Mouse (Mus musculus) olfactory bulb, adult 2 months (tissue): ENCODE data around the gene Slc24a1.

Experiments
- CTCF ChIP-seq: fragments of 200-500 bp; IDR thresholded peaks from 2 replicates; pipeline ENCODE4 v1.5.1; 2012; ENCODE audit warnings: low read depth, mild to moderate bottlenecking, low read length, moderate library complexity; ENCODE audit not compliant: insufficient read depth
- POLR2A ChIP-seq: fragments of 200-500 bp; IDR thresholded peaks from 2 replicates; pipeline ENCODE4 v1.6.1; 2012; ENCODE audit warnings: mild to moderate bottlenecking, low read depth, low read length, moderate library complexity; ENCODE audit not compliant: insufficient read depth

DNA sequence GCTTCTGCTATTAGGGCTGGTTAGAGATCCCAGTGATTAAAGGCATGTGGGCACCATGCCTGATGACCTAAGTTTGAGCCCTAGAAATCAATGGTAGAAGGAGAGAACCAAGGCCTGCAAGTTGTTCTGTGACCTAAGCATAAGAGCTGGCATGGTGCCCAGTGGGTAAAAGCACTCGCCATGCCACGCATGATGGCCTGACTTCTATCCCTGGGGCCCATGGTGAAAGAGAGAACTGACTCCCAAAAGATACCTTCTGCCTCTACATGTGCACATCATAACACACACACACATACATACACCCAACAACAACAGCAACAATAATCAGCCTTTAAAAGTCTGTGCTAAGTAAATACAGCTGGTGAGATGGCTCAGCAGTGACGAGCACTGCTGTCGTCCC is 38.0 kb downstream of the Slc24a1 start:
- TF ChIP-seq POLR2A (no peak), CTCF (no peak)
